Mouse (Mus musculus): ENCODE results near the gene Pomp.
A peak's percentile ranks its signal among the peaks of the same experiment; 100 is the strongest.

Gene Pomp

DNA sequence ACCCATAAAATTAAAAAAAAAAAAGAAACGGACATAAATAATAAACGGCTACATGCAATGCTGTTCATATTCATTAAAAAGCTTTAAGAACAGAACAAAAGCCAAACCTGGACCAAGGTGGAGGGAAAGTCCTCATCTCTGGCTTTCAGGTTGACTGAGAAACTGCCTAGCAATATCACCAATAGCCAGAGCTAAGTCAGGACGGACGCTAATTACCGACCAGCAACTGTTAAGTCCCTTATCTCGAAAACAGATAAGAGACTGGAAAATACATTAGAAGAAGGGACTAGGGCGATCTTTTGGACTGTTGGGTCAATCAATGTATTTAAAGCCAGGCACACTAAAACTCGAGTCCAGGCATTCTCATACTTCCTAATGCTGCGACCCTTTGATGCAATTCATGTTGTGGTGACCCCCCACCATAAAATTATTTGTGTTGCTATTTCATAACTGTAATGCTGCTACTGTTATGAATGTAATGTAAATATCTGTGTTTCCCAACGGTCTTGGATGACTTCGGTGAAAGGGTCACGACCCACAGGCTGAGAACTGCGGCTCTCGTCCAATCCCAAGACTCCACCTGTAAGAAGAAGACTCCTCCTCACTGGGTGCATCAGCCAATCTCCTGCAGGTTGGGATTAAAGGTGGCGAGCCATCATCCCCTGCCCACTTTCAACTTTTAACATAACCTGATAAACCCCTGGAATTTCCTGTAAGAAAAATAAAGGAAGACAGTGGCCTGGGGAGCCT is 41.9 kb downstream of the Pomp start:
- no peak for DNase-seq (ENCODE audit: inconsistent ontology term)

DNA sequence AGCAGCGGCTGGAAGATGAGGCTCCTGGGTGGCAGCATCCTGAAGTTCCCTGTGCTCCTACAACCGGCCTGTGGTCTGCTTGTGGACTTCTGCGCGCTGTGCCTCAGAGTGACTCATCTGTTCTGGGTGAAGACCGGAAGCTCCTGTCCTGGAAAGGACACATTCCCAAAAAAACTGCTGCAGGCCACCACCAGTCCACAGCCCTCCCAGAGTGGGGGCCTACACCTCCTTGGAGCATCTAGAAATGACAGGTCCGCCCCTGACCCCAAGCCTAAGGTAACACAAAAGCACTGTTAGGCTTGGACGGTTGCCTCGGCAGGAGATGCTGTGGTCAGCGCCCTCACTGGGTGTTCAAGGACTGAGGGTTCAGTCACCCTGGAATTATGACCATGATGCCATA is 42.9 kb downstream of the Pomp start:
- DNase-seq (ENCODE audit: inconsistent ontology term) = no peak

DNA sequence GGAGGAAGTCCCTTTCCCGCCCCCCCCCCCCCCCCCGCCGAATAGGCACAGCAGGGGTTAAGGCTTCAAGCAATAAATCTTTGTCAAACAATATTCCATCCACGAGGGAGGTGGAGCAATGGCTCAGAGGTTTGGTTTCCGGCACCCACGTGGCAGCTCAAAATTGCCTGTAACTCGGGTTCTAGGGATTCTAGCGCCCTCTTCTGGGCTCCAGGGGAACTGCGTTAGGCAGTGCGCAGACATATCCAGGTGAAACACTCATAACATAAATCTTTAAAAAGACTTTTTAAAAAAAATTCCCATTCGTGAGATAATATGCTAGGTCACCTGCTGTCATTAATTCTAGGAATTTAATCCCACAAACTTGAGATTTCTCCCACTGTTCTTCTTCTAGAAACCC is 46.9 kb downstream of the Pomp start:
- no peak for DNase-seq (ENCODE audit: inconsistent ontology term)

DNA sequence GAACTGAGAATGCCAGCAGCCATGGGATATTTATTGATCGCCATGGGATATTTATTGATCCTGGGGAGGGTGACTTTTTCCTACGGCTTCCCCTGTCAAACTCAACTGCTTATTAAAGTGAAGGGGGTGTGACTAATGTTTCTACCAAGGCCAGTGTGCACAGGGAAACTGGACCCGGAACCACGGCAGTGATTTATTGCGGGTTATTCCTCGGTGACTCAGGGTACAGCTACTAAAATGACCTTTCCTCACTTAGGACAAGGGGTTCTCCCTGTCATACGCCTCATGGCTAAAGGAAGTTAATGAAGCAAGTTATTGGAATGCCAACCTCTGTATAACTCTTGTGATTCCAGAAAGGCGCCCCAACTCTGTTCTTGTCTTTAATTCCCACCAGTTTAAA is 47.6 kb downstream of the Pomp start:
- no peak for DNase-seq (ENCODE audit: inconsistent ontology term)

DNA sequence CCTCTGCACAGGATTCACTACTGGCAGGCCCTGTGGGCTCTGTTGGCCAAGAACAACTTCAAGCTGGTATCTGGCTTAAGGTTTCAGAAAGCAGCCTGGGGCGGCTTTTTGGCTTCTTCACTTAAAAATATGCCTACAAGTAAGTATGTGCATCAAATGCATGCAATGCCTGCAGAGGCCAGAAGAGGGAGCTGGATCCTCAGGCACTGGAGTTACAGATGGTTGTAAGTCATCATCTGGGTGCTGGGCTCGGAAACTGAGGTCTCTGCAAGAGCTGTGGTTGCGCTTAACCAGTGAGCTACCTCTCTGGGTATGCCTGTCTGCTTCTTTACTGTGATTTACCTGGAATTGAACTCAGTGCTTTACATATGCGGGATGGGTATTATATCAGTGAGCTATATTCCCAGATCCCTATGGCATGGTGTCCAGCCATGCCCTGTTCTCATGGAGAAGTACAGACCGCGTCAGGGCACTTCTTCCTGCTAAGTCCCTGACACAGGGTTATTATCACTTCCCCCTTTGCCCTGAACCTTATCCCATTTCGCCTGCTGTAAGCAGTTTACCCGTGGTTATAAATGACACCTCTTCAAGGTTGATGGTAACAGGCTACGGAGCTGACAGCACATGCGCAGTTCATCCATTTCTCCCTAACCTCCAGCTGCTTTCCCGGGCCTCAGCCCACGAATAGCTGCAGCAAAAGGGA is 50.7 kb downstream of the Pomp start:
- DNase-seq (ENCODE audit: inconsistent ontology term) = no peak

DNA sequence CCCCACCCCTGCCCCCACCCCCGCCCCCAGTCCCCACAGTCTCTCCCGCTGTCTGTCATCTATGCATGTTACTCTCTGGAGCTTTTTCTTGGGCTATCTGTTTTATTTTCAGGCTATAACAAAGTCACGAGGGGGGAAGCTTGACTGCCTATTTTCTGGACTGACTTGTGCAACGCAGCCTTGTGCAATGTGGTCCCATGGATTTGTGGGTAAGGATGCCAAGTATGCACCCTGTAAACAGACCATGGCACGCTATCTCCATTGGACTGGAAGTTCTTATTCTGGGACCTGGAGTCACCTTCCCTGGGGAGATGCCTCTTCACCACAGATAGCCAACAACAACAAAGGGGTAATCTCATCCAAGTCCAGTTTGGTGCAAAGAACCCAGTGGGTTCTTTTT is 51.5 kb downstream of the Pomp start:
- DNase-seq (ENCODE audit: inconsistent ontology term) = no peak

DNA sequence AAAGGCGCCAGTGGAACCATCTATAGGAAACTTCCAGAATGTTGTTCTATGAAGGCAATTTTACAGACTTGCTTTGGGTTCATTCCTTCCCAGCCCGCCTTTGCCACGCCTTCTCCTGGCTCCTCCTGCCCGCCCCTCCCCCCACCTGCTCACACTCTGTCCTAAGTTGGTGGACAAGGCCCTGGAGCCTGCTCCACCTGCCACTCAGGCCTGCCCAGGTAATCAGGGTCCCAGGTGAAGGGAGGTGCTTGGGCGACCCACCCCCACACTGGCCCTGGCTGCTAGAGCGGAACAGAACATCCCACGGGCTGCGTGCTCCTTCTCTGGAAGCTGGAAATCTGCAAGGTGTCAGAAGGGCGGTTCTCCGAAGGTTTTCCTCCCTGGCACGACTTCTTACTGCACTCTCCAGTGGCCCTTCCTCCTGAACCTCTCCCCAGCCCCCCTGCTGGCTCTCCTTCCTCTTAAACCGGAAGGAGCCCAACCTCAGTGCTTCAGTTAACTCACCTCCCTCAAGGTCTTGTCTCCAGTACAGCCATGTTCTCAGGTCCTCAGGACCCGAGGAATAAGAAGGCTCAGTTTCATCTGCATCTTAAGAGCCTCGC is 53.1 kb downstream of the Pomp start:
- DNase-seq (ENCODE audit: inconsistent ontology term) = no peak

DNA sequence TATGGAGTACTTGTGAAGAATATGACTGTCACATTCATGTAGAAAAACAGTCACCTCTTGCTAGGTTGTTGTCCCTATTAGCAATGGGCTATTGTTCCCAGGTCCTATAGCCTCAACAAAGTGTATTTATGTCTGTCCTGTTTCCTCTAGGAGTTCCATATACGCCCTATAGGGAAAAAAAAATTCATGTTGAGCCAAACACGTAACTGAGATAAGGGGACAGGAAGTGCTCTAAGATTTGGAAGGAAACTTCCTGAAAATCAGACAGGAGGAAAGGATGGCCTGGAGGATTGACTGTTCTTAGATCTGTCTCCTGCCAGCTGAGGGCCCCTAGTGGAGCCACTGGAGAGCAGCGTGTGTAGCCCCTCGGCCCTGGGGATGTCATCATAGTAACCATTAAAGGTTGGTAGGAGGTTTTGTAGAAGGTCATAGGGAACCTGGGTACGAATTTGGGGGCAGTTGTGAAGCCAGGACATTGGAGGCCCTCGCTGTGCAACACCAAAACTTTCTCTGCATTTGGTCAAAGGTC is 54.8 kb downstream of the Pomp start:
- no peak for DNase-seq (ENCODE audit: inconsistent ontology term)

DNA sequence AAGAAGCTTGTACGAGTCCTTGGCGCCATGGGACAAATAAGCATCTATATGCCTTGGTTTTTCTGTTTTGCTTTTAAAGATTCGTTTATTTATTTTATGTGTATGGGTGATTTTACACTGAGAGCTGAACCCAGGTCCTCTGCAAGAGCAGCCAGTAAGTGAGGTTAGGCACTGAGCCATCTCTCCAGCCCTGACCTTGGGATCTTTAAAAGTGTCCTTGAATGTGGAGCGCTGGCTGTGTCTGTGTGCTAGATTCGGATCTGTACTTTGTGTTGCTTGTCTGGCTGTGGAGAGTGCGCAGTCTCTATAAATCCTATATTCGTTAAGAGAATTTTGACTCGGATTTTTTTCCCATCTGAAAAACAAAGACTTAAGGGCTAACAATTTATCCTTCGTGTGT is 55.9 kb downstream of the Pomp start:
- DNase-seq (ENCODE audit: inconsistent ontology term) = no peak

DNA sequence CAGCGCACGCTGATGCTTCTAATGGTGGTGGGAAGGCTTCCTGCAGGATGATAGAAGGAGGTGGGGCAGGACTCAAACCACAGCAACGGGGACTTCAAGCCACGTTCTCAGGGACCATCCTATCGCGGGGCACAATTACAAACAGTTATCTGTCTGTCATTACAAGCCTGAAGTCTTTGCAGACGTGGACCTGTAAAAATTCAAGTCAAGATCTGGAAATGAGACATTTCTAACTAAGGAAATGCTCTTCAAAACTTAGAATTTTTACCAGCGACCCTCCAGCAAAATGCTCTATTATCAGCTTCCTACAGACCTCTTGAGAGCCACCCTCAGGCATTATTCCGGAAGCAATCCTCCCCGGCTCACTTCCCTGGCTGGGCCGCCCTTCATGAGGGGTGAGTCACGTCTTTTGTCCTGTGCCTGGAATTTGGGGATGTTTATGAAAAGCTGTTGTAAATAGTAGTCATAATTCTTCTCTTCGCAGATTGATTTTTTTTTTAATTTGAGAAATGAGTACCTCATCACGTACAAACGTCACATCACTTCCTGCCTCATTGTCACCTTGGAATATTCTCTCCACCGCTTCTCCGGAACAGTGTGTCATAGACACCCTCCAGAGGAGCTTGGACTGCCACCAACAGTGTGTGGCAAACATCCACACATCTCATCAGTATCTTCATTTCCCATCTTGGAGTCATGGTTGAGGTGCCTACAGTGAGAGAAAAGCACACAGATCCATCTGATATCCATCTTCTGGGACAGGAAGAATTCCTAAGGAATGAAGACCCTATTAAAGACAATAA is 58.0 kb downstream of the Pomp start:
- DNase-seq (ENCODE audit: inconsistent ontology term) = peak; percentile 70

DNA sequence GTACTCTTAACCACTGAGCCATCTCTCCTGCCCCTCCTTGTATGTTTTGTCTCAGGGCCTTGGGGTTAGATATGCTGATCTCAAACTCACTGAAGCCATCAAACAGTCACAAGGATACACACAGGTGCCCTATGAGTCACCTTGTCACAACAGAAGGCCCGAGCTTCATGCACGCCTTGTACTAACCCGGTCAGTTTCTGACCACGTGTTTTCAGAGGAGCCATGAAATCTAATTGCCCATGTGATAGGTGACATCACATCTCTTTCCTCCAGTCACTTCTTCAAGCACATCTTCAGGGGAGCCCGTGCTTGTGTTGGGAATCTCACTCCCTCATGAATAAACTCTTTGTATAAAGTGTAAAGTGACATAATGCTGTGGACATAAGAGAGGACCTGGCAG is 64.4 kb downstream of the Pomp start:
- DNase-seq (ENCODE audit: inconsistent ontology term) = no peak

All from Muller cell, postnatal 12 days (primary cell).